Mouse (Mus musculus): ENCODE measurements around the gene Cep85l. TPM values are rescaled to one million over a fixed set of nuclear protein-coding genes. Genes with fewer than 3 reads are reported as not detected.

Cep85l gene
- polyA plus RNA-seq, 1 experiment from 2014 or later: 2.0 TPM

GRCm38 (mm10) chr10:53324663-53325062, 55.1 kb downstream of the Cep85l start:
- Histone ChIP-seq H3K4me2 (replicated peaks; ENCODE audit: low read depth) (no peak overlapping the region), H3K9ac (ENCODE audit: low read length) (no peak overlapping the region), H3K4me3 (ENCODE audit: low read depth, low read length) (no peak overlapping the region), H3K4me1 (replicated peaks; ENCODE audit: control insufficient read depth, insufficient read depth) (no peaks in the 10 kb centered on the region), H3K9me3 (ENCODE audit: control insufficient read depth, low read length) (no peaks in the 10 kb centered on the region), H3K27me3 (ENCODE audit: control insufficient read depth, insufficient read depth, low read length) (no peaks in the 10 kb centered on the region), H3K36me3 (ENCODE audit: control insufficient read depth, insufficient read depth, low read length) (no peaks in the 10 kb centered on the region), H3K27ac (replicated peaks) (peak overlapping the region; percentile 61; the same call in 1 of the 2 replicates)
- 8% methylated on average over 1 of the region's 1 CpGs for WGBS
- TF ChIP-seq CTCF (IDR thresholded peaks at IDR 0.05; ENCODE audit: low read depth) (no peak), EP300 (optimal IDR thresholded peaks at IDR 0.05) (peak; percentile 84)
- ATAC-seq (ENCODE audit: low FRiP score, low TSS enrichment) (peak; percentile 67; the same call in 1 of the 2 replicates), DNase-seq (ENCODE audit: low spot score) (no peak)

GRCm38 (mm10) chr10:53323367-53323766, 56.4 kb downstream of the Cep85l start:
- H3K4me3 ChIP-seq (ENCODE audit: low read depth, low read length): no peak overlapping the region
- no peak overlapping the region for H3K9ac ChIP-seq (ENCODE audit: low read length)
- no peak for DNase-seq (ENCODE audit: low spot score)
- no peaks in the 10 kb centered on the region for H3K9me3 ChIP-seq (ENCODE audit: control insufficient read depth, low read length)
- no peaks in the 10 kb centered on the region for H3K36me3 ChIP-seq (ENCODE audit: control insufficient read depth, insufficient read depth, low read length)
- H3K4me2 ChIP-seq (replicated peaks; ENCODE audit: low read depth): no peak overlapping the region
- no peak for ATAC-seq (ENCODE audit: low FRiP score, low TSS enrichment)
- H3K27ac ChIP-seq (replicated peaks): no peak overlapping the region
- TF ChIP-seq EP300 (optimal IDR thresholded peaks at IDR 0.05): no peak
- TF ChIP-seq CTCF (IDR thresholded peaks at IDR 0.05; ENCODE audit: low read depth): no peak
- no peaks in the 10 kb centered on the region for H3K4me1 ChIP-seq (replicated peaks; ENCODE audit: control insufficient read depth, insufficient read depth)
- no peaks in the 10 kb centered on the region for H3K27me3 ChIP-seq (ENCODE audit: control insufficient read depth, insufficient read depth, low read length)

GRCm38 (mm10) chr10:53306674-53307073, 73.1 kb downstream of the Cep85l start:
- 0 out of 2 replicates have a peak, but pooled peaks cover 2% of the 10 kb centered on the region for H3K36me3 ChIP-seq (ENCODE audit: control insufficient read depth, insufficient read depth, low read length)
- H3K27me3 ChIP-seq (ENCODE audit: control insufficient read depth, insufficient read depth, low read length): no peaks in the 10 kb centered on the region
- H3K27ac ChIP-seq (replicated peaks): no peak overlapping the region
- no peak for TF ChIP-seq CTCF (IDR thresholded peaks at IDR 0.05; ENCODE audit: low read depth)
- TF ChIP-seq EP300 (optimal IDR thresholded peaks at IDR 0.05): no peak
- H3K4me1 ChIP-seq (replicated peaks; ENCODE audit: control insufficient read depth, insufficient read depth): no peaks in the 10 kb centered on the region
- no peak overlapping the region for H3K9ac ChIP-seq (ENCODE audit: low read length)
- no peaks in the 10 kb centered on the region for H3K9me3 ChIP-seq (ENCODE audit: control insufficient read depth, low read length)
- H3K4me3 ChIP-seq (ENCODE audit: low read depth, low read length): no peak overlapping the region
- ATAC-seq (ENCODE audit: low FRiP score, low TSS enrichment) (no peak), DNase-seq (ENCODE audit: low spot score) (no peak)
- no peak overlapping the region for H3K4me2 ChIP-seq (replicated peaks; ENCODE audit: low read depth)
- 96% methylated on average over 3 of the region's 3 CpGs for WGBS

GRCm38 (mm10) chr10:53305867-53306266, 73.9 kb downstream of the Cep85l start:
- 47% methylated on average over 3 of the region's 3 CpGs for WGBS
- Histone ChIP-seq H3K9me3 (ENCODE audit: control insufficient read depth, low read length) (no peaks in the 10 kb centered on the region), H3K4me2 (replicated peaks; ENCODE audit: low read depth) (no peak overlapping the region), H3K27me3 (ENCODE audit: control insufficient read depth, insufficient read depth, low read length) (no peaks in the 10 kb centered on the region), H3K4me3 (ENCODE audit: low read depth, low read length) (no peak overlapping the region), H3K27ac (replicated peaks) (no peak overlapping the region), H3K36me3 (ENCODE audit: control insufficient read depth, insufficient read depth, low read length) (0 out of 2 replicates have a peak, but pooled peaks cover 2% of the 10 kb centered on the region), H3K9ac (ENCODE audit: low read length) (no peak overlapping the region), H3K4me1 (replicated peaks; ENCODE audit: control insufficient read depth, insufficient read depth) (no peaks in the 10 kb centered on the region)
- TF ChIP-seq CTCF (IDR thresholded peaks at IDR 0.05; ENCODE audit: low read depth) (peak; percentile 50), EP300 (optimal IDR thresholded peaks at IDR 0.05) (no peak)
- DNase-seq (ENCODE audit: low spot score) (no peak), ATAC-seq (ENCODE audit: low FRiP score, low TSS enrichment) (no peak)

GRCm38 (mm10) chr10:53285147-53285546, 94.6 kb downstream of the Cep85l start:
- H3K4me1 ChIP-seq (replicated peaks; ENCODE audit: control insufficient read depth, insufficient read depth): no peaks in the 10 kb centered on the region
- no peak overlapping the region for H3K9ac ChIP-seq (ENCODE audit: low read length)
- H3K4me3 ChIP-seq (ENCODE audit: low read depth, low read length): no peak overlapping the region
- DNase-seq (ENCODE audit: low spot score) (no peak), ATAC-seq (ENCODE audit: low FRiP score, low TSS enrichment) (no peak)
- H3K36me3 ChIP-seq (ENCODE audit: control insufficient read depth, insufficient read depth, low read length): peaks cover 10% of the 10 kb centered on the region
- H3K27me3 ChIP-seq (ENCODE audit: control insufficient read depth, insufficient read depth, low read length): no peaks in the 10 kb centered on the region
- H3K4me2 ChIP-seq (replicated peaks; ENCODE audit: low read depth): no peak overlapping the region
- no peak for TF ChIP-seq CTCF (IDR thresholded peaks at IDR 0.05; ENCODE audit: low read depth)
- TF ChIP-seq EP300 (optimal IDR thresholded peaks at IDR 0.05): no peak
- no peak overlapping the region for H3K27ac ChIP-seq (replicated peaks)
- no peaks in the 10 kb centered on the region for H3K9me3 ChIP-seq (ENCODE audit: control insufficient read depth, low read length)

- H3K36me3 ChIP-seq (ENCODE audit: control insufficient read depth, insufficient read depth, low read length): no peaks in the 10 kb centered on the region
- H3K4me3 ChIP-seq (ENCODE audit: low read depth, low read length): no peak overlapping the region
- ATAC-seq (ENCODE audit: low FRiP score, low TSS enrichment): no peak
- H3K9ac ChIP-seq (ENCODE audit: low read length): no peak overlapping the region
- H3K4me2 ChIP-seq (replicated peaks; ENCODE audit: low read depth): no peak overlapping the region
- no peak overlapping the region for H3K27ac ChIP-seq (replicated peaks)
- no peaks in the 10 kb centered on the region for H3K9me3 ChIP-seq (ENCODE audit: control insufficient read depth, low read length)
- no peaks in the 10 kb centered on the region for H3K27me3 ChIP-seq (ENCODE audit: control insufficient read depth, insufficient read depth, low read length)
- TF ChIP-seq EP300 (optimal IDR thresholded peaks at IDR 0.05) (no peak), CTCF (IDR thresholded peaks at IDR 0.05; ENCODE audit: low read depth) (no peak)
- no peaks in the 10 kb centered on the region for H3K4me1 ChIP-seq (replicated peaks; ENCODE audit: control insufficient read depth, insufficient read depth)
- no peak for DNase-seq (ENCODE audit: low spot score)
Measured at GRCm38 (mm10) chr10:53272228-53272627, 107.5 kb downstream of the Cep85l start.

Measured in stomach, postnatal 0 days (tissue).